Comparison of ENCODE assay signal across 23 mouse cellular contexts in the genomic region with DNA sequence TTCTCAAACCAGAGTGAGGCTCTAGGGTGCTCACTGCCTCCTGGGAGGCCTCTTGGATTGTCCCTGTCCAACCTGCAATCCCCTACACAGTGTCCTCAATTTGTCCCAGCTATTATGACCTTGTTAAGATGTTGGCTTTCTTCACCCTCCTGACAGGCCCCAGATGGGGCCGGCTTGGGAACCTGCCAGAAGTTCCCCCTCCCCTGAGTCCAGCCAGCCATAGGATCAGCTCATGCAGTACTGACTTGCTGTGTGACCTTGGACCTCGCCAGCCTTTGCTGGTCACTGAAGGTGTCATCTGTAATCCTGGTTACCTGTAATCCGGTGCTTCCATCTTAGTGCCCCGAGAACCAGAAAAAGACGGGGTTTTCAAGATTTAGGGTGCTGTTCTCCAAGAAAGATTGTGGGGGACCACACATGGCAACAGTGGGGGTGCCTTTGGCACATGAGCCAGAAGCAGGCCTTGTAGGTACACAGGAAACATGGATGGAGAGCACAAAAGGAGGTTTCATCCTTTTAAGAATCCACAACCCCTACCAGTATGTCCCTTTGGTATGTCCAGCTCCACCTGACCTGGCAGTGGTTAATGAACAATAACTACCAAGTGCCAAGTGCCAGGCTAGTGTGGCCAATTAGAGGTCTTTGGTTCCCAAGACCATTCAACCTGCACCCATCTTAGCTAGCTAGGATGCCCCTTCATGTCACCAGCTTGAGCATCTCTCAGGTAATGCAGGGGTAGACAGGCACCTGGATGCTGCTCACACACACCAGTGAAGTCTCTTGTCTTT. TPM values are rescaled to one million over a fixed set of nuclear protein-coding genes. Genes with fewer than 3 reads are reported as not detected.
DNase-seq lines count a peak whose midpoint lies in the region; ATAC-seq and TF ChIP-seq lines count a peak whose summit lies in the region.
"Had no signal": no experiment of that assay in that cellular context is flagged by ENCODE, and none has a peak within 500 bp of the region (broad histone marks: within the 10 kb centered on the region; RNA-seq: fewer than 3 reads in every experiment).

No protein-coding gene starts in this region.

- no peaks in the 10 kb centered on the region for H3K27me3 ChIP-seq in cerebellum, adult 2 months (ENCODE audit: control insufficient read depth, insufficient read depth, low read length)
- H3K27me3 ChIP-seq: hindbrain, embryonic 15.5 days had no signal

- peaks cover 62% of the 10 kb centered on the region for H3K4me1 ChIP-seq in cerebellum, adult 2 months (ENCODE audit: control insufficient read depth, insufficient read depth, low read length)

- H3K4me3 ChIP-seq in cerebellum, adult 2 months (replicated peaks; ENCODE audit: insufficient read depth, low read depth, low read length), result no peak overlapping the region
- no peak overlapping the region; the same call in 1 of the 2 replicates for H3K4me3 ChIP-seq in layer of hippocampus, adult 2 months
- H3K4me3 ChIP-seq: hindbrain, embryonic 10.5 days; hindbrain, embryonic 15.5 days; limb, embryonic 12.5 days; liver, embryonic 15.5 days had no signal

- H3K27ac ChIP-seq in cerebellum, adult 2 months (ENCODE audit: insufficient read depth, low read length), result peak overlapping the region; percentile 97
- peak overlapping the region; percentile 95 for H3K27ac ChIP-seq in layer of hippocampus, adult 2 months
- H3K27ac ChIP-seq: hindbrain, embryonic 10.5 days; hindbrain, embryonic 15.5 days; limb, embryonic 12.5 days; liver, embryonic 15.5 days had no signal

- ATAC-seq in cerebellum, adult (ENCODE audit: insufficient number of reproducible peaks, low FRiP score, low TSS enrichment), result no peak
- ATAC-seq: forebrain, embryonic 14.5 days; Patski had no signal

- TF ChIP-seq POLR2A in cerebellum, adult 2 months (IDR thresholded peaks at IDR 0.05; ENCODE audit: borderline replicate concordance, insufficient read depth, low read length), result no peak

- 54% methylated on average over 5 of the region's 5 CpGs for WGBS in cerebellum, adult 2 months

- DNase-seq in cerebellum, adult 2 months, result peak; percentile 35 to 37
- peak; percentile 64 for DNase-seq in kidney, adult 11 months
- DNase-seq in kidney, postnatal 4 days, result no peak
- DNase-seq in layer of hippocampus, adult 2 months (ENCODE audit: low spot score in 2 of 2), result no peak
- no peak for DNase-seq in layer of hippocampus, adult 18-20 months (ENCODE audit: low spot score in 2 of 2)
- peak; percentile 64 to 65 for DNase-seq in kidney, postnatal 36 days
- DNase-seq: adrenal gland, postnatal 10 days; cerebellum, adult 9-10 months; gastrocnemius, postnatal 14 days; heart, postnatal 14 days; lung, embryonic 14.5 days; lung, postnatal 14 days; midbrain, embryonic 14.5 days; thymus, postnatal 4 days had no signal

- TF ChIP-seq CTCF in cerebellum, adult 2 months (IDR thresholded peaks at IDR 0.05; ENCODE audit: borderline replicate concordance, insufficient read depth, low read depth, low read length), result no peak
- TF ChIP-seq CTCF in layer of hippocampus, adult 2 months (conservative IDR thresholded peaks at IDR 0.05), result no peak

RNA-seq across cellular contexts. Expression of a gene that starts 5.9 kb away (rescaled TPM):
- 82.9 and 97.4 TPM in 2 replicates for polyA plus RNA-seq in cerebellum, adult 2 months (2012; rRNA removed)
- total RNA-seq in layer of hippocampus, adult 2 months (2021), result 100 to 1,000 TPM; 106 to 111 TPM
- 100 to 1,000 TPM; 108 to 117 TPM for total RNA-seq in layer of hippocampus, adult 18-20 months (2021)
- total RNA-seq: liver, adult 2 months; MEL had no signal
- polyA plus RNA-seq: liver, adult 2 months had no signal

RNA-seq across cellular contexts. Expression of a gene that starts 43.3 kb away (rescaled TPM):
- 45.1 and 55.8 TPM in 2 replicates for polyA plus RNA-seq in cerebellum, adult 2 months (2012; rRNA removed)
- total RNA-seq in layer of hippocampus, adult 2 months (2021), result 10 to 100 TPM; 45.1 to 48.2 TPM
- total RNA-seq in layer of hippocampus, adult 18-20 months (2021), result 10 to 100 TPM; 41.1 to 45.8 TPM

Comparison
In these comparisons a context has a peak if more than half of its experiments do, and no peak if none do; other contexts are left out.
1. DNase-seq: peak in cerebellum, adult 2 months (2 of 2), kidney, adult 11 months (single experiment) and kidney, postnatal 36 days (2 of 2); none in kidney, postnatal 4 days (0 of 2), layer of hippocampus, adult 2 months (0 of 2) and layer of hippocampus, adult 18-20 months (0 of 2).